Mouse (Mus musculus): ENCODE results near the gene Olfr906. TPM values are rescaled to one million over a fixed set of nuclear protein-coding genes. Genes with fewer than 3 reads are reported as not detected.

The Olfr906 gene
- polyA plus RNA-seq (2015; fragmentation: Nextera tagmentation; extraction: Ambion mirVana) = not detected in 2 replicates

DNA sequence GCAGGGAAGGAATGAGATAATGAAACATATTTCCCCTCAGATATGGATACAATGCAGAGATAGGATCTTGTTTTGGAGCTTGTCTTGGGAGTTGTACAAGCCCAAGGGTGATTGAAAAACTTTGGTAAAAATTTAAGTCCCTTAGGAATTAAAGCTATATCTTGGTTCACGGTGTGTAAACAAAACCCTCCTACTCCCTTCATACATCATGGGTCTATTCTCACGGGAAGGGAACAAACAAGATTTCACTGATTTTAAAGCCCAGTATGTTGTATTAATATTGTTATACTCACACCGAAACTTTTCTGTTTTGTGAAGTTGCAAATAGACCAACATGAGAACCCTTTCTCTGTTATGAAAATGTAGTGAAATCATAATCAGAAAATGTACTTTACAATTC, at the start of gene Olfr906:
Gene Olfr906, plus strand, starts transcription at position 301 of the 400 bp plus-strand sequence.
- H3K36me3 ChIP-seq (replicated peaks) = no peaks in the 10 kb centered on the region
- H3K27me3 ChIP-seq (replicated peaks) = no peaks in the 10 kb centered on the region
- no peak within 1 kb of the TSS for H3K4me2 ChIP-seq
- no peaks in the 10 kb centered on the region for H3K4me1 ChIP-seq
- no peak within 1 kb of the TSS for H3K4me3 ChIP-seq
- H3K9ac ChIP-seq = no peak within 1 kb of the TSS
- no peaks in the 10 kb centered on the region for H3K9me3 ChIP-seq
- no peak for ATAC-seq (replicated peaks)
- WGBS = 89% methylated on average over 3 of the region's 3 CpGs
- no peak within 1 kb of the TSS for H3K27ac ChIP-seq

- Histone ChIP-seq H3K27ac (no peak within 1 kb of the TSS), H3K27me3 (replicated peaks) (no peaks in the 10 kb centered on the region), H3K4me2 (no peak within 1 kb of the TSS), H3K9ac (no peak within 1 kb of the TSS), H3K9me3 (no peaks in the 10 kb centered on the region), H3K36me3 (replicated peaks) (no peaks in the 10 kb centered on the region), H3K4me1 (no peaks in the 10 kb centered on the region), H3K4me3 (no peak within 1 kb of the TSS)
- WGBS = 88% methylated on average over 5 of the region's 5 CpGs
- no peak for ATAC-seq (replicated peaks)
Measured at GRCm38 (mm10) chr9:38447352-38447751, 39.5 kb upstream of the Olfr906 start, which contains the start of gene Olfr902. Gene Olfr902 (plus strand): TSS chr9:38447652.

DNA sequence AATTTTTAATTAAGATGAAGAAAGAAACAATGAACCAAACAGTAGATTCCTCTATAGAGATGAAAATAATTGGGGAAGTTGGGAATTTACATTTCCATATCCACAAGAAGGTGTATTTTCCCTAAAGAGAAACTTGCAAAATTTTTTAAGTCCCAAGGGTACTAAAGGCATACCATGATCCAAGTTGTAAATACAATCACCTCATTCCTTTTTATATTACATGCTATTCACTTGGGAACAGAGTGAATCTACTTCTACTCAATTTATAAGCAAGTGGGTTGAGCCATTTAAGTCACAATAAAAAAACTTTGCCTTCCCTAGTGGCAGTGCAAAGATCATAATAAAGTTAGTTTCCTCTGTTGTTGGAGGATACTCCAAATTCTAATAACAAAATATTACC, 24.0 kb upstream of the Olfr906 start, which contains the start of gene Olfr904:
Gene Olfr904, plus strand, starts transcription at position 301 of the 400 bp plus-strand sequence.
- H3K9ac ChIP-seq = no peak within 1 kb of the TSS
- no peak within 1 kb of the TSS for H3K4me2 ChIP-seq
- H3K9me3 ChIP-seq = no peaks in the 10 kb centered on the region
- H3K4me1 ChIP-seq = no peaks in the 10 kb centered on the region
- no peak within 1 kb of the TSS for H3K4me3 ChIP-seq
- no peak within 1 kb of the TSS for H3K27ac ChIP-seq
- no peak for ATAC-seq (replicated peaks)
- H3K27me3 ChIP-seq (replicated peaks) = no peaks in the 10 kb centered on the region
- no peaks in the 10 kb centered on the region for H3K36me3 ChIP-seq (replicated peaks)

DNA sequence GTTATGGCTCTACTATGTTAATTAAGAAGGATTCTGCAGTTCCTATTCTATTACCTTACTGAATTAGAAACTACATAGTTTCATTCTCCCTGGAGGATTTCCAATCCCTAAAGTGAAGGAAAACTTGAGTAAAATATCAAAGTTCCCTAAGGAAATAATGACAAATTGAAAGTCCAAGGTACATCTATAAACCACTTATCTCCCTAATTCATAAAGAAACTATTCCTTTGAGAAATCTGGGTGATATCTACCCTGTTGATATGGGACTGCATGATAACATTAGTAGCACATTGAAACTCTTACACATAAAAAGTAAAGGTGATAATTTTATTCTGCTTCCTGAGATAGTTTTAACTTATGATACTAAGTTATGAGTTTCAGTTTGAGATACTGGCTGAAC, 16.1 kb upstream of the Olfr906 start, which contains the start of gene Olfr905:
Gene Olfr905, plus strand, starts transcription at position 301 of the 400 bp plus-strand sequence.
- no peak for ATAC-seq (replicated peaks)
- H3K36me3 ChIP-seq (replicated peaks) = no peaks in the 10 kb centered on the region
- H3K4me2 ChIP-seq = no peak within 1 kb of the TSS
- H3K27ac ChIP-seq = no peak within 1 kb of the TSS
- H3K4me3 ChIP-seq = no peak within 1 kb of the TSS
- no peaks in the 10 kb centered on the region for H3K27me3 ChIP-seq (replicated peaks)
- H3K9ac ChIP-seq = no peak within 1 kb of the TSS
- no peaks in the 10 kb centered on the region for H3K9me3 ChIP-seq
- no peaks in the 10 kb centered on the region for H3K4me1 ChIP-seq

GRCm38 (mm10) chr9:38495501-38495900, 8.6 kb downstream of the Olfr906 start, which contains the start of gene Olfr907:
Gene Olfr907 (plus strand): TSS chr9:38495801.
- no peak within 1 kb of the TSS for H3K4me3 ChIP-seq
- H3K9ac ChIP-seq = no peak within 1 kb of the TSS
- no peak for ATAC-seq (replicated peaks)
- H3K9me3 ChIP-seq = no peaks in the 10 kb centered on the region
- H3K4me1 ChIP-seq = no peaks in the 10 kb centered on the region
- H3K27ac ChIP-seq = no peak within 1 kb of the TSS
- no peaks in the 10 kb centered on the region for H3K27me3 ChIP-seq (replicated peaks)
- WGBS = 83% methylated on average over 2 of the region's 2 CpGs
- no peaks in the 10 kb centered on the region for H3K36me3 ChIP-seq (replicated peaks)
- no peak within 1 kb of the TSS for H3K4me2 ChIP-seq

DNA sequence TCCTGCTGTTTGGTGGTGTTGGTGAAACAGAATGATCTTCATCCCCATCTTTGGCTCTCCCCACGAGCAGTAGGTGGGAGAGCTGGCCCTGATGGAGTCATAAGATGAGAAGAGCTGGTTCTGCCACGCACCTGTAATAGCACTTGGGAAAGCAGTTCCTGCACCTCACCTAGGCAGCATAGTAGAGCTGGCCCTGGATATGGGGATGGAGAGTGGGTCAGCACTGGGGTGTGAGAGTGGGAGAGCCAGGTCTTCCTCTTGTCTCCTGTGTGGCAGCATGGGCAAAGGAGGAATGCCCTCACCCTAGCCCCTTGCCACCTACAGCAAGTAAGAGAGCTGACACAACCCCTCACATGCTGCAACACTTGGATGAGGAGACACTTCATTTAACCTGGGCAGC, 25.5 kb downstream of the Olfr906 start:
- ATAC-seq (replicated peaks) = no peak
- Histone ChIP-seq H3K36me3 (replicated peaks) (no peaks in the 10 kb centered on the region), H3K4me1 (no peaks in the 10 kb centered on the region), H3K27me3 (replicated peaks) (no peaks in the 10 kb centered on the region), H3K9me3 (no peaks in the 10 kb centered on the region), H3K27ac (no peak overlapping the region), H3K4me2 (no peak overlapping the region), H3K4me3 (no peak overlapping the region), H3K9ac (no peak overlapping the region)
- whole genome bisulfite sequencing = 79% methylated on average over 2 of the region's 2 CpGs

DNA sequence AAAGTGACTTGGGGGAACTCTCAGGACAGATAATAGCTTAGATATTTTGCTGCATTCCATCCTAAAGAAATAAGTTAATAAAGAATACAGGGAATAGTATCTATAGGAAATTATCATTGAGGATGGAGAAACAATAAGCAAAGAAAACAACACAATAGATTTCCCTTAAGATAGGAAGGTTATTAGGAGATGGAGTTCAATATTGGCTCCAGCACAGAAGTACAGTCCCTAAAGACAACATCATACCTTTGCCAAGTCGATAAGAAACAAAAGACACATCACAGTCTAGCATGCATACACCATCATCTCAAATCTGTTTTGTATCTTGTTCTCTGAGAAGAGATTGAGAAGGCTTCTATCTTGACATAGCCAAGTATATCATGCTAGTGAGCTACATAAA, 34.4 kb downstream of the Olfr906 start, which contains the start of gene Olfr911-ps1:
Gene Olfr911-ps1, plus strand, starts transcription at position 301 of the 400 bp plus-strand sequence.
- Histone ChIP-seq H3K9me3 (no peaks in the 10 kb centered on the region), H3K9ac (no peak within 1 kb of the TSS), H3K4me2 (no peak within 1 kb of the TSS), H3K27ac (no peak within 1 kb of the TSS), H3K4me3 (no peak within 1 kb of the TSS), H3K36me3 (replicated peaks) (no peaks in the 10 kb centered on the region), H3K27me3 (replicated peaks) (no peaks in the 10 kb centered on the region), H3K4me1 (no peaks in the 10 kb centered on the region)
- no peak for ATAC-seq (replicated peaks)
- WGBS = 77% methylated on average over 1 of the region's 1 CpGs

DNA sequence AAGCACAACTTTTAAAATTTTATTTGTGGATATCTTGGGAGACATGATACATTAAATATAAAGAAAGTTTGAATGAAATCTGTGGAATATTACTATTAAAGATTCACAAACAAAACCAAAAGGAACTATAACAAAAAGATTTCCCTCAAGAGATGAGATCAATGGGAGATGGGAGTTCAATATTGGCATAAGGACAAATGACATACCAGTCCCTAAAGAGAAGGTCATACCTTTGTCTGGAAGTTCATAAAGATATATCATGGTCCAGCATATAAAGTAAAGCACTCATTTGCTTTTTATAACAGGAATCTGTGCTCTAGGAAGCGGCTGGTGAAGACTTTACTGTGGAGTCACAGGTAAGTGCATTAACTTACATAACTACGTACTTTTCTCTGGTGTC, 50.7 kb downstream of the Olfr906 start, which contains the start of gene Olfr910:
Gene Olfr910, plus strand, starts transcription at position 301 of the 400 bp plus-strand sequence.
- Histone ChIP-seq H3K4me2 (no peak within 1 kb of the TSS), H3K27me3 (replicated peaks) (no peaks in the 10 kb centered on the region), H3K4me3 (no peak within 1 kb of the TSS), H3K27ac (no peak within 1 kb of the TSS), H3K9me3 (no peaks in the 10 kb centered on the region), H3K36me3 (replicated peaks) (no peaks in the 10 kb centered on the region), H3K9ac (no peak within 1 kb of the TSS), H3K4me1 (no peaks in the 10 kb centered on the region)
- WGBS = 96% methylated on average over 2 of the region's 2 CpGs
- ATAC-seq (replicated peaks) = no peak

Other genes with a start within 250 kb of the Olfr906 start
- gene Olfr143, start 234.3 kb upstream of the Olfr906 start, polyA plus RNA-seq (2015; fragmentation: Nextera tagmentation; extraction: Ambion mirVana) = not detected in 2 replicates
- gene Olfr895, start 219.2 kb upstream of the Olfr906 start, polyA plus RNA-seq (2015; fragmentation: Nextera tagmentation; extraction: Ambion mirVana) = not detected in 2 replicates
- not detected in 2 replicates for gene Olfr896-ps1, start 196.0 kb upstream of the Olfr906 start, polyA plus RNA-seq (2015; fragmentation: Nextera tagmentation; extraction: Ambion mirVana)
- gene Olfr25, start 158.0 kb upstream of the Olfr906 start, polyA plus RNA-seq (2015; fragmentation: Nextera tagmentation; extraction: Ambion mirVana) = not detected in 2 replicates
- not detected in 2 replicates for gene Olfr898, start 138.7 kb upstream of the Olfr906 start, polyA plus RNA-seq (2015; fragmentation: Nextera tagmentation; extraction: Ambion mirVana)
- gene Olfr250, start 120.2 kb upstream of the Olfr906 start, polyA plus RNA-seq (2015; fragmentation: Nextera tagmentation; extraction: Ambion mirVana) = not detected in 2 replicates
- gene Olfr251, start 110.0 kb upstream of the Olfr906 start, polyA plus RNA-seq (2015; fragmentation: Nextera tagmentation; extraction: Ambion mirVana) = not detected in 2 replicates
- not detected in 2 replicates for gene Olfr147, start 85.4 kb upstream of the Olfr906 start, polyA plus RNA-seq (2015; fragmentation: Nextera tagmentation; extraction: Ambion mirVana)
- gene Olfr901, start 57.6 kb upstream of the Olfr906 start, polyA plus RNA-seq (2015; fragmentation: Nextera tagmentation; extraction: Ambion mirVana) = not detected in 2 replicates
- not detected in 2 replicates for gene Olfr902, start 39.4 kb upstream of the Olfr906 start, polyA plus RNA-seq (2015; fragmentation: Nextera tagmentation; extraction: Ambion mirVana)
- gene Olfr904, start 23.9 kb upstream of the Olfr906 start, polyA plus RNA-seq (2015; fragmentation: Nextera tagmentation; extraction: Ambion mirVana) = not detected in 2 replicates
- not detected in 2 replicates for gene Olfr905, start 16.0 kb upstream of the Olfr906 start, polyA plus RNA-seq (2015; fragmentation: Nextera tagmentation; extraction: Ambion mirVana)
- not detected in 2 replicates for gene Olfr907, start 8.7 kb downstream of the Olfr906 start, polyA plus RNA-seq (2015; fragmentation: Nextera tagmentation; extraction: Ambion mirVana)
- gene Olfr911-ps1, start 34.5 kb downstream of the Olfr906 start, polyA plus RNA-seq (2015; fragmentation: Nextera tagmentation; extraction: Ambion mirVana) = not detected in 2 replicates
- gene Olfr910, start 50.8 kb downstream of the Olfr906 start, polyA plus RNA-seq (2015; fragmentation: Nextera tagmentation; extraction: Ambion mirVana) = not detected in 2 replicates
- not detected in 2 replicates for gene Olfr912, start 93.1 kb downstream of the Olfr906 start, polyA plus RNA-seq (2015; fragmentation: Nextera tagmentation; extraction: Ambion mirVana)
- not detected in 2 replicates for gene Olfr913, start 105.7 kb downstream of the Olfr906 start, polyA plus RNA-seq (2015; fragmentation: Nextera tagmentation; extraction: Ambion mirVana)
- not detected in 2 replicates for gene Olfr914, start 118.0 kb downstream of the Olfr906 start, polyA plus RNA-seq (2015; fragmentation: Nextera tagmentation; extraction: Ambion mirVana)
- gene Olfr916, start 172.8 kb downstream of the Olfr906 start, polyA plus RNA-seq (2015; fragmentation: Nextera tagmentation; extraction: Ambion mirVana) = not detected in 2 replicates
- not detected in 2 replicates for gene Olfr917, start 178.8 kb downstream of the Olfr906 start, polyA plus RNA-seq (2015; fragmentation: Nextera tagmentation; extraction: Ambion mirVana)
- not detected in 2 replicates for gene Olfr918, start 187.5 kb downstream of the Olfr906 start, polyA plus RNA-seq (2015; fragmentation: Nextera tagmentation; extraction: Ambion mirVana)
- not detected in 2 replicates for gene Olfr919, start 216.6 kb downstream of the Olfr906 start, polyA plus RNA-seq (2015; fragmentation: Nextera tagmentation; extraction: Ambion mirVana)
- gene Vwa5a, start 231.2 kb downstream of the Olfr906 start, polyA plus RNA-seq (2015; fragmentation: Nextera tagmentation; extraction: Ambion mirVana) = 6.6 and 7.1 TPM in 2 replicates